Mouse (Mus musculus) erythroblast, embryonic 14.5 days (primary cell): ENCODE results near the gene Mefv. TPM values are rescaled to one million over a fixed set of nuclear protein-coding genes. Genes with fewer than 3 reads are reported as not detected.

ENCODE experiments used
- H3K27me3 ChIP-seq: 2 replicates; pipeline ENCODE4 v1.6.1; 2012; ENCODE audit warnings: inconsistent platforms; ENCODE audit not compliant: control insufficient read depth
- H3K36me3 ChIP-seq: 2 replicates; pipeline ENCODE4 v1.6.1; 2012; ENCODE audit warnings: mild to moderate bottlenecking, inconsistent platforms; ENCODE audit not compliant: control insufficient read depth
- H3K4me1 ChIP-seq: 2 replicates; pipeline ENCODE4 v1.6.1; 2012; ENCODE audit warnings: inconsistent platforms; ENCODE audit not compliant: control insufficient read depth
- H3K4me3 ChIP-seq: replicated peaks from 2 replicates; pipeline ENCODE3; 2012; ENCODE audit warnings: moderate library complexity, mild to moderate bottlenecking, inconsistent platforms
- H3K9me3 ChIP-seq: 2 replicates; pipeline ENCODE4 v1.6.1; 2012; ENCODE audit warnings: low read length, inconsistent platforms, mixed read lengths; ENCODE audit not compliant: control insufficient read depth
- GATA1 ChIP-seq: IDR thresholded peaks from 2 replicates; pipeline ENCODE4 v1.6.1; 2012; ENCODE audit warnings: low read length, inconsistent platforms, mixed read lengths
- TAL1 ChIP-seq: IDR thresholded peaks from 3 replicates; pipeline ENCODE4 v1.6.1; 2012; ENCODE audit warnings: low read length, inconsistent platforms, mixed read lengths
- polyA plus RNA-seq: library from polyadenylated mRNA; stranded (reverse); fragments of >175 nt; gene quantifications from 2 replicates; pipeline ENCODE4 v1.2.3, GENCODE M21; 2012

The Mefv gene
- polyA plus RNA-seq, result not detected in 2 replicates

- Histone ChIP-seq H3K4me3 (no peak within 1 kb of the TSS), H3K36me3 (no peaks in the 10 kb centered on the region), H3K4me1 (no peaks in the 10 kb centered on the region), H3K9me3 (no peaks in the 10 kb centered on the region), H3K27me3 (no peaks in the 10 kb centered on the region)
- no peak for TF ChIP-seq TAL1
Measured at GRCm38 (mm10) chr16:3717980-3718379, at the start of gene Mefv. Mefv (minus strand) TSS chr16:3718097.

GRCm38 (mm10) chr16:3748976-3749375 lies 31.1 kb upstream of the Mefv start:
- no peak for TF ChIP-seq TAL1
- no peak for TF ChIP-seq GATA1
- peaks cover 64% of the 10 kb centered on the region for H3K36me3 ChIP-seq

DNA sequence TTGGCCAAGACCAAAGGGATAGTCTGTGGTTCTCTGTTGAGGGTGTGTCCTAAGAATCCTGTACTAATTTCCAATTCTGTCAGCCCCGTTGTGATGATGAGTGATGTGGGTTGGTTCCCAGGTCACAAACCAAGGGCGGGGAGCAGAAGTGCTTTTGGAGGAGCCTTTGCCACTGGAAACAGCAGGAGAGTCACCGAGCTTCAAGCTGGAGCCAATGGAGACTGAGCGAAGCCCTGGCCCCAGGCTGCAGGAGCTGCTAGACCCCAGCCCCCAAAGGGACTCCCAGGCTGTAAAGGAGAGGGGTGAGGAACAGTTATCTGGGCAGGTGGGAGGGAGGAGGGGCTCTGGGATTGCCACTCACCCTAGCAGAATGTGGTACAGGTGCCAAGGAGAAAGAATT lies 27.8 kb upstream of the Mefv start:
- Histone ChIP-seq H3K27me3 (no peaks in the 10 kb centered on the region; the same call in 1 of the 2 replicates), H3K4me3 (peak overlapping the region; percentile 75), H3K36me3 (peaks cover 47% of the 10 kb centered on the region), H3K9me3 (peaks cover 15% of the 10 kb centered on the region), H3K4me1 (peaks cover 30% of the 10 kb centered on the region)
- TF ChIP-seq GATA1 (no peak), TAL1 (no peak)

More at GRCm38 (mm10) chr16:3748976-3749375, 31.1 kb upstream of the Mefv start:
- Histone ChIP-seq H3K4me3 (no peak overlapping the region), H3K27me3 (no peaks in the 10 kb centered on the region; the same call in 1 of the 2 replicates), H3K9me3 (peaks cover 15% of the 10 kb centered on the region), H3K4me1 (peaks cover 21% of the 10 kb centered on the region)

DNA sequence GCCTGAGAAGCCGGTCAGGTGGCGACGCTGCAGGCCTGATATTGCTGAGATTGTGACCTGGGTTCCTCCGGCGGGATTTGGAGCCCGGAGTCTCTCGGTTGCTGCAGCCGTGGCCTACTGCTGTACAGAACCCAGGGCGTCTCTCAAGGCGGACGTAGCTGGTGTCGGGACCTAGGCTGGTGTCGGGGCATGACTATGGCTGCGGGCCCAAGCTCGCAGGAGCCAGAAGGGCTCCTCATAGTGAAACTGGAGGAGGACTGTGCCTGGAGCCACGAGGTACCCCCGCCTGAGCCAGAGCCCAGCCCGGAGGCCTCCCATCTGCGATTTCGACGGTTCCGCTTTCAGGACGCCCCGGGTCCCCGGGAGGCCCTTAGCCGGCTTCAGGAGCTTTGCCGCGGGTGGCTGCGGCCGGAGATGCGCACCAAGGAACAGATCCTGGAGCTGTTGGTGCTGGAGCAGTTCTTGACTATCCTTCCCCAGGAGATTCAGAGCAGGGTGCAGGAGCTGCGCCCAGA lies 26.3 kb upstream of the Mefv start:
- Histone ChIP-seq H3K4me1 (peaks cover 30% of the 10 kb centered on the region), H3K4me3 (peak overlapping the region; percentile 75), H3K36me3 (peaks cover 32% of the 10 kb centered on the region), H3K27me3 (peaks cover 3% of the 10 kb centered on the region), H3K9me3 (peaks cover 11% of the 10 kb centered on the region)
- TF ChIP-seq TAL1 (no peak), GATA1 (no peak)

GRCm38 (mm10) chr16:3743503-3744185 lies 25.7 kb upstream of the Mefv start, which contains the start of gene Zfp263:
Zfp263 (plus strand) TSS chr16:3744093.
- H3K4me1 ChIP-seq, result peaks cover 30% of the 10 kb centered on the region
- peaks cover 26% of the 10 kb centered on the region for H3K36me3 ChIP-seq
- H3K4me3 ChIP-seq, result peak within 1 kb of the TSS; percentile 75
- peaks cover 3% of the 10 kb centered on the region for H3K27me3 ChIP-seq
- peaks cover 5% of the 10 kb centered on the region for H3K9me3 ChIP-seq
- TF ChIP-seq GATA1 (no peak), TAL1 (no peak)

DNA sequence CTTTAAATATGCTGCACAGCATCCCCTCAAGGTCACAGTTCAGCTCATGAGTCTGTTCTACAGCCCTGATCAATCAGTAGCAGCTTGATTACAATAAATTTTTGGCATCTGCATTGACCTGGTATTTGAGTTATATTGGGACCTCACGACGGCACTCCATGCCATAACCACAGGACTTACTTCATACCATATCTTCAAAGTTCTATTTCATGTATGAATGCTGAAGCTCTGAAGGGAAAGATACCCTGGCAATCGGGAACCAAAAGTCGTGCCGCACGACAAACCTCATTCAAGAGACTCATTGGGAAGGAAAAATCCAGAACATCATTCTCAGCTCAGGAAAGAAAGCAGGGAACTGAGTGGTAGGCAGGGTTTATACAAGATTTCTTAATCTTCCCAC lies 24.6 kb upstream of the Mefv start:
- Histone ChIP-seq H3K27me3 (peaks cover 3% of the 10 kb centered on the region), H3K4me1 (peaks cover 30% of the 10 kb centered on the region), H3K9me3 (no peaks in the 10 kb centered on the region), H3K4me3 (no peak overlapping the region), H3K36me3 (peaks cover 17% of the 10 kb centered on the region)
- TF ChIP-seq TAL1, result no peak
- TF ChIP-seq GATA1, result no peak

DNA sequence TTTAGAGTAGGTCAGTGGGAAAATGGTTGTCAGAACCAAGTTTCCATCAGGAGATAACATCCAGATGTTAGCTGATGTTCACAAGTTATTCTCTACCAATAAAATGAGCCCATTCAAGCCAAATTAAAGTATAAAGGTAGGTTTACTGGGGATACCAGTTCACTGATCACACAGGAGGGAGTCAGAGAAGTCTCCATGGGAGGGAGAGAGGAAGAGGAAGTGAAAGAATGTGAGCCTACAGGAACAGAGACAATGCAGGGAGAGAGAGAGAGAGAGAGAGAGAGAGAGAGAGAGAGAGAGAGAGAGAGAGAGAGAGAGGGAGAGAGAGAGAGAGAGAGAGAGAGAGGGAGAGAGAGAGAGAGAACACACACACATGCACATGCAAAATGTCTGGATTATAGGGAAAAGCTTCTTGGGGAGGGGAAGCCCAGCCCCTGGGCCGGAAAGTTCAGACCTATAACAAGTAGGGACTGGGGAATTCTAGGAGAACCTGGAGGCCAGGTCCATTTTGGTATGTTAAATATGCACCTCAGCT lies 15.4 kb upstream of the Mefv start:
- H3K36me3 ChIP-seq, result no peaks in the 10 kb centered on the region
- no peak overlapping the region for H3K4me3 ChIP-seq
- H3K9me3 ChIP-seq, result no peaks in the 10 kb centered on the region
- H3K27me3 ChIP-seq, result no peaks in the 10 kb centered on the region
- TF ChIP-seq GATA1 (no peak), TAL1 (no peak)
- H3K4me1 ChIP-seq, result no peaks in the 10 kb centered on the region

GRCm38 (mm10) chr16:3732612-3733011 lies 14.7 kb upstream of the Mefv start:
- Histone ChIP-seq H3K36me3 (no peaks in the 10 kb centered on the region), H3K9me3 (no peaks in the 10 kb centered on the region), H3K4me1 (no peaks in the 10 kb centered on the region), H3K4me3 (no peak overlapping the region), H3K27me3 (no peaks in the 10 kb centered on the region)
- no peak for TF ChIP-seq GATA1
- TF ChIP-seq TAL1, result no peak

GRCm38 (mm10) chr16:3727980-3728720 lies 10.3 kb upstream of the Mefv start:
- Histone ChIP-seq H3K4me3 (no peak overlapping the region), H3K9me3 (no peaks in the 10 kb centered on the region), H3K36me3 (no peaks in the 10 kb centered on the region), H3K27me3 (no peaks in the 10 kb centered on the region), H3K4me1 (no peaks in the 10 kb centered on the region)
- TF ChIP-seq TAL1 (no peak), GATA1 (no peak)
